Mouse (Mus musculus) ES-E14 (cell line): ENCODE data around the gene Liph.

Experiments used
- HCFC1 ChIP-seq: IDR thresholded peaks from 2 replicates; pipeline ENCODE4 v1.6.1; 2012; ENCODE audit warnings: low read length, inconsistent platforms, borderline replicate concordance; ENCODE audit not compliant: insufficient read depth
- ZC3H11A ChIP-seq: IDR thresholded peaks from 2 replicates; pipeline ENCODE4 v1.6.1; 2012; ENCODE audit warnings: low read depth, mild to moderate bottlenecking, inconsistent platforms, low read length, borderline replicate concordance
- ZNF384 ChIP-seq: IDR thresholded peaks from 2 replicates; pipeline ENCODE4 v1.6.1; 2012; ENCODE audit warnings: low read depth, low read length, inconsistent platforms

DNA sequence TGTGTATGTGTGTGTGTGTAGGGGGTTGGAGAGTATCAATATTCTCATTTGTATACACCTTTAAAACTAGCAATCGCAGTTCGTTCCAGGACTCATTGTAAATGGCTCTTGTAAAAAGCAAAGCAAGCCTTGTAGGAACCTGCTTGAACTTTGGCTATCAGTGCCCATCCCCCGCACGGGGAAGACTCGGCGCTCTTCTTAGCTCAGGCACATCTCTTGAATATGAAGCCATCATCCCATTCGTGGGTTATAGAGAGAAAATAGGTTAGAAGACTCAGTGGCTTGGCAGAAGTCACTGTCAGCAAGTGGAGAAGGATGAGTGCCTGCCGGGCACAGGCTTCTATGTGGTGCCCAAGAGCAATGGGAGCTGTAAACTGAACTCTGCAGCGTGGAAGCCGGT, 90.8 kb downstream of the Liph start:
- no peak for TF ChIP-seq ZC3H11A
- TF ChIP-seq HCFC1, result no peak
- TF ChIP-seq ZNF384, result no peak
